Mouse (Mus musculus) brain, embryonic 14.5 days (tissue): ENCODE measurements at regions not wholly inside any gene's neighbourhood (a gene's known extent, or its start where the extent isn't known, plus 50 kb on each side); places are given as distances from the start of the nearest gene placed in this dataset.
A peak's percentile ranks its signal among the peaks of the same experiment; 100 is the strongest.

Experiments
- DNase-seq: peaks from one replicate; pipeline ENCODE4 v3.0.0-alpha.2; 2011; ENCODE audit warnings: low read depth
- CTCF ChIP-seq: fragments of 200-500 bp; IDR thresholded peaks from 2 replicates; pipeline ENCODE4 v1.5.1; 2012; ENCODE audit warnings: inconsistent platforms, mild to moderate bottlenecking, moderate library complexity, borderline replicate concordance; ENCODE audit not compliant: insufficient read depth, insufficient read length; ENCODE audit errors: extremely low read depth
- POLR2A ChIP-seq: fragments of 200-500 bp; IDR thresholded peaks from 2 replicates; pipeline ENCODE4 v1.6.1; 2012; ENCODE audit warnings: mild to moderate bottlenecking, inconsistent platforms, borderline replicate concordance; ENCODE audit not compliant: poor library complexity, insufficient read depth, insufficient read length, severe bottlenecking; ENCODE audit errors: extremely low read depth

GRCm38 (mm10) chr5:37897501-37897900, 73.1 kb upstream of the Msx1 start:
- peak; percentile 65 for DNase-seq
- TF ChIP-seq CTCF: no peak
- TF ChIP-seq POLR2A: no peak

DNA sequence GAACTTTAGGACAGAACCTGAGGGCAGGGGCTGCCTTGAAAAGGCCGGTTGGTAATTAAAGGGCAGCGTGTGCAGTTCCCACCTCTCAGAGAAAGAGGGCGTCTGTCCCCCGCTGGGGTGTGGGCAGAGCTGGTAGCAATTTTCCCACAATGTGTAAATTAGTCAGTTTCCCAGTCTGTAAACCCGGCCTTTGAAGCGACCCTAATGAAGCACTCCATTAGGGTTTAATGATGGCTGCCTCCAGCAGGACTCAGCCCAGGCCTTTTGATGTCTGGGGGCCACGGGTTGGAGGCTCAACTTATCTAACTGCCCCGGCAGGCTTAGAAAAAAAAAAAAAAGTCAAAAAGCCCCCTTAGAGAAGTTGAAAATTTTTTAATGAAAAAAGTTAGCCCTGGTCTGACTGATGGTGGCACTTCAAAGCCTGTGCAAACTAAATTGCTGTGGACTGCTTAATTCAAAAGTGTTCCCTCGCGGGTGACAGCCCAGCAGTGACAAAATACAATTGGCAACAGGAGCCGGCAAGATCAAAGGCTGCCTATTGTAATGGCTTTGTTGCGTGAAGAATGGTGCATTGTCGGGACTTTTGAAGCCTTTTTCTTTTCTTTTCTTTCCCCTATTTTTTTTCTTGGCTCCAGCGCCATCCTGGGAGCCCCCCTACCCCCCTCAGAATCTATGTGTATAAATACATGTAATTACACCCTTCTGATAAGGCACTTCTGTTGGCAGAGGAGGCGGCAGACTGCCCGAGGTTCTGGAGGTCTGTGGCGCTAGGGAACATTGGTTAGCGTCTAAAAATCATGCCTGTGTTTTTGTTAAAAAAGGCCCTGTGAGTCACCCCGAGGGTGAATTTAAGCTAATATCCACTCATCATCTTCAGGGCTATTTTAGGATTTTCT, 71.3 kb upstream of the Msx1 start:
- TF ChIP-seq POLR2A (no peak), CTCF (peak; percentile 59)
- DNase-seq: peak; percentile 93

- TF ChIP-seq POLR2A (no peak), CTCF (no peak)
- peak; percentile 72 for DNase-seq
Observed at GRCm38 (mm10) chr5:37893639-37894550, 69.5 kb upstream of the Msx1 start.

GRCm38 (mm10) chr5:37890641-37891040, 66.3 kb upstream of the Msx1 start:
- DNase-seq: no peak
- TF ChIP-seq CTCF (no peak), POLR2A (no peak)

DNA sequence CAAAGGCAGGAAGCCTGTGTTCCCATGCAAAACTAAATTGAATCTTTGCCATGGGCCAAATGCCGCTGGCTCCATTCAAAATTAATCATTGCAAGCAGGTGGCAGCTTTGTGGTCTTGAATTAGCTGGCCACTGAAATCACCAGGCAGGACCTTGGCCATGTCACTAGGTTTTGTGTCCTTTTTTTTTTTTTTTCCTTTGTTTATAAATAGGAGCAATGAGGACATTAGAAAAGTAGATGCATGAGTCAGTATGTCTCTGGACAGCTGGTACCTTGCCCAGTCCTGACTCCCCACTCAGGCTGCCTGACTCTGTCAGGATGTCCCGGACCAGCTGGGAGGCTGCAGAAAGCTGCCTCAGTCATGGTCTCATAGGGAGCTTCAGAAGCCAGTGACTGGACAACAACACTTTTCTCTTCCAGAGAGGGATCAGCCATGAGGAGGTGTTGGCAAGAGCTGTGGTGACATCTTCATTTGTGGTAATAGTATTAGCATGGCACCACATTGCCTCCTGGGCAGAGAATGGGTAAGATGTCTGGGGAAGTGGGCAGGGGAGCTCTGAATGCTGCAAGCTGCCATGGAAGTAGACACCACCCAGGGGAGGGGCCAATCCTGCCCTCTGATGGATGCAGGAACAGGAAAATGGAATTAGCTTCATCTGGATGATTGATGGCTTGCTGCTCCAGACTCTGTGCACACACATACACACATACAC, 55.4 kb upstream of the Msx1 start:
- DNase-seq: no peak

GRCm38 (mm10) chr5:37876240-37876639, 51.9 kb upstream of the Msx1 start:
- DNase-seq: no peak
- no peak for TF ChIP-seq CTCF
- TF ChIP-seq POLR2A: no peak

More for the DNA sequence above, 55.4 kb upstream of the Msx1 start:
- no peak for TF ChIP-seq CTCF
- no peak for TF ChIP-seq POLR2A

- no peak for DNase-seq
- TF ChIP-seq CTCF (no peak), POLR2A (no peak)
Observed at GRCm38 (mm10) chr5:37875452-37875851, 51.1 kb upstream of the Msx1 start.

GRCm38 (mm10) chr5:37874784-37875281, 50.5 kb upstream of the Msx1 start:
- DNase-seq: peak; percentile 68
- TF ChIP-seq CTCF: no peak
- no peak for TF ChIP-seq POLR2A
